Mouse (Mus musculus) E14TG2a.4 (cell line): ENCODE results near the gene Zfp385b.

ENCODE experiments used
- CTCF ChIP-seq: conservative IDR thresholded peaks from 2 replicates; pipeline ENCODE4 v1.5.1; 2014; ENCODE audit warnings: low read length
- NANOG ChIP-seq: IDR thresholded peaks from 2 replicates; pipeline ENCODE4 v1.6.1; 2014; ENCODE audit warnings: borderline replicate concordance, low read length, mixed read lengths
- POU5F1 ChIP-seq: IDR thresholded peaks from 2 replicates; pipeline ENCODE4 v1.6.1; 2014; ENCODE audit warnings: low read length, borderline replicate concordance

GRCm38 (mm10) chr2:77516606-77517005 lies 302.8 kb downstream of the Zfp385b start:
- no peak for TF ChIP-seq CTCF
- TF ChIP-seq POU5F1: no peak
- no peak for TF ChIP-seq NANOG
